Mouse (Mus musculus) ovary, postnatal 14 days (tissue): ENCODE measurements around the gene Pafah2.
"Not testable (repeated sequence)": the region's sequence is repeated elsewhere in the genome, so short reads cannot be mapped to it uniquely, and the experiment has no call there.

Experiments used
- DNase-seq: peaks from one replicate; pipeline ENCODE4 v3.0.0; 2022; ENCODE audit warnings: low spot score

Gene Pafah2

DNA sequence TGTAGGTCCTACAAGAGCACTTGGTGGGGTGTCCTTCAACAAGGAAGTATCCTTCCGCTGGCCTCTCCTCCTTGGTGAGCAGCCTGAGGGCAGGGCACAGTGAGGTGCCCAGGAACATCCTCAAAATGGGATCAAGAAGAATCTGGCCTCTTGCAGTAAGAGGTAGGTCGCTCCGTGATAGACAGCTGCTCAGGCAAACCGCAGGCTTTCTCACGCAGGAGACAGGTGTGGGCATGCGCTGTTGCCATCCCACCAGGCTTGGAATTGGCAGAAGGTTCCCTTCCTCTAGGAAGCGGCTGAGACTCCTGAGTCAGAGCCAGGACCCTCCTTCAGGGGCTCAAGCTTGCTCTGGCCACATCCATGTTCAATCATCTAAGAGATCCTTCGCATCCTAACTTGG is 22.8 kb upstream of the Pafah2 start:
- no peak for DNase-seq

- DNase-seq, result no peak
Measured at GRCm38 (mm10) chr4:134374306-134374705, 21.8 kb upstream of the Pafah2 start.

- no peak for DNase-seq
Measured at GRCm38 (mm10) chr4:134378089-134378615, 18.0 kb upstream of the Pafah2 start.

DNA sequence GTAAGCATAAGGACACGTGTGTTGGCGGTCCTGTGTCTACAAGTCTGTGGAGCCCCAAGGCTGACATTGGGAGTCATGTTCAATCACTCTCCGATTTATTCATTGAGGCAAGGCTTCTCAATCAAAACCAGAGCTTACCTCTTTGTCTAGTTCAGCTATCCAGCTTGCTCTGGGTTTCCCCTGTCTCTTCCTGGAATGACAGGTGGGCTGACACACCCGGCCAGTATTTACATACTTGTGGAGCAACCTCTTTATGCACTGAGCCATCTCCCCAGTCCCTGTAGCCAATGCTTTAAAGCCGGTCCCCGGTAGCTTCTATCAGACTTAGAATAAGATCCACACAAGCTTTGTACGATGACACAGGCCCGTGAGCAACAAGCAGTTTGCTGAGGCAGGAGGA is 16.6 kb upstream of the Pafah2 start:
- DNase-seq, result no peak

GRCm38 (mm10) chr4:134383750-134384149 is 12.4 kb upstream of the Pafah2 start, which contains the start of gene Extl1:
Gene Extl1 (minus strand): TSS chr4:134383850.
- not testable (repeated sequence) for DNase-seq

DNA sequence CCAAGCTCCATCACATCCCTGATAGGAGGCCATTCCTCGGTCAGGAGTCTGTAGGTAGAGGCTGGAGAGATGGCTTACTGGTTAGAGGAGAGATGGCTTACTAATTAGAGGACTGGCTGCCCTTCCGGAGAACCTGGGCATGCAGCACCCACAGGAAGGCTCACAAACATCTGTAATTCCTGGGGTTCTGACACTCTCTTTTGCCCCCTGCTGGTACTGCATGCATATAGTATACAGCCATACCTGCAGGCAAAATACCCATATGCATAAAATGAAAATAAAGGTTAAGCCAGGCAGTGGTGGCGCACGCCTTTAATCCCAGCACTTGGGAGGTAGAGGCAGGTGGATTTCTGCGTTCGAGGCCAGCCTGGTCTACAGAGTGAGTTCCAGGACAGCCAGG is 8.9 kb upstream of the Pafah2 start:
- no peak for DNase-seq

- peak; percentile 69 for DNase-seq
Measured at GRCm38 (mm10) chr4:134388397-134388796, 7.7 kb upstream of the Pafah2 start.

GRCm38 (mm10) chr4:134391636-134392035 is 4.5 kb upstream of the Pafah2 start:
- DNase-seq, result no peak

- no peak for DNase-seq
Measured at GRCm38 (mm10) chr4:134392595-134392994, 3.5 kb upstream of the Pafah2 start.

- no peak for DNase-seq
Measured at GRCm38 (mm10) chr4:134393026-134393425, 3.1 kb upstream of the Pafah2 start.

GRCm38 (mm10) chr4:134395142-134395541 is 978 bp upstream of the Pafah2 start:
- no peak for DNase-seq

DNA sequence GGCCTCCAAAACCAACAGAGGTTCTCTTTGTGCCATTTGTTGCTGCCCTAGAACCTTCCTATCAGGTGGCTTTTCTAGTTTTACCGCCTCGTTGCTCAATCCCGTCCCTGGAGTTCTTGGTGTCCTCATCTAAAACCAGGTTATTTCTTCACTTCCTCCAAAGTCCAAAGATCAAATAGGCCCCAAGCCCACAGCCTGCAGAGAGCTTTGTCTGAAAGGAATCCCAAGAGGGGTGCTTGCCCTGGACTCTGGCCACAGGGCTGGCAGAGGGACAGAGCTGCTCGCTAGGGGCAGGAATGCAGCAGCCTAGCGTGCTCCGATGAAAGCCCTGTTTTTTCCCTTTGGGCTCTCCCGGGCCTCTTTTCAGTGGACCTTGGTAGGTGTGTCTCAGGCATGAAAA is 1.0 kb downstream of the Pafah2 start:
- peak; percentile 47 for DNase-seq

DNA sequence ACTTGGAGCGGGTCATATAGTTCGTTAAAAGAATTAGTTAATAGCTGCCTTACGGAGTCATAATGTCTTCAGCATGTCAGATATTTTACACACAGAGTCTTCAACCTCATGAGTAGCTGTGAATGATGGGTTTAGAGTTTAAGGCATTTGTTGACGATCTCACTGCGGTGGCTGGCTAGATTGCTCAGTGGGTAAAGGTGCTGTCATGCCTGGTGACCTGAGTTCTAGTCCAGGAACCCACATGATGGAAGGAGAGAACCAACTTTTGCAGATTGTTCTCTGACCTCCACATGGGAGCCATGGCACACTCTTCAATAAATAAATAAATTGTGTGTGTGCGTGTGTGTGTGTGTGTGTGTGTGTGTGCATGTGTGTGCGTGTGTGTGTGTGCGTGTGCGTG is 1.6 kb downstream of the Pafah2 start:
- DNase-seq, result no peak

GRCm38 (mm10) chr4:134400206-134400605 is 4.1 kb downstream of the Pafah2 start:
- no peak for DNase-seq

GRCm38 (mm10) chr4:134401181-134401661 is 5.1 kb downstream of the Pafah2 start:
- peak; percentile 32 for DNase-seq

DNA sequence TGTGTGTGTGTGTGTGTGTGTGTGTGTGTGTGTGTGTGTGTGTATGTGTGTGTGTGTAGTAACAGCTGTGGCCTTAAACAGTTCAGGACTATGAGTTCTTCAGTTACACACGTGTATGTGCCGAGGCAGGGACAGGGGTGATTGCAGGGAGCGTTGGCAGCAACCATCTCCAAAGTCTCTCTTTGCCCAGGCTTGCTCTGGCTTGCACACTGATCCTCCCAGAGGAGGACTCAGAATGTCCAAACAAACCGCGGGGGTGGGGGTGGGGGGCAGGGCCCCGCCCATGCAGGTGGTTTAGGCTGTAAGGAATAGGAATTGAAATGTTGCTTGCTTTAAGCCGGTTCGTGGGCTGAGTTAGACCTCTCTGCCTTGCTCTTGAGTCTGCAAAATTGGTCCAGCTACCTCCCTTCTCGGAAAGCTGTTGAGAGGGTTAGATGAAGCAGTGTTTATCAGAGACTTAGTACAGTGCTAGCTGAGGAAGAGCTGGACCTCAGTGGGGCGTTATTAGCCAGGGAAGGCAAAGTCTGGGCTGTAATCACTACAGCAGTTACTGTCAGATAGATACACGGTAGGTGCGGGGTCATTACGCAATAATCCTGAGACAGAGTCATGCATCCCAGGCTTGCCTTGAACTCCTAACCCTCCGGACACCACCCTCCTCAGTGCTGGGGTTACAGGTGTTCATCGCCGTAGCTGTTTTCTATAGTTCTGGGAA is 5.9 kb downstream of the Pafah2 start:
- DNase-seq, result no peak

- DNase-seq, result peak; percentile 49
Measured at GRCm38 (mm10) chr4:134402571-134403262, 6.6 kb downstream of the Pafah2 start.

- no peak for DNase-seq
Measured at GRCm38 (mm10) chr4:134403721-134404120, 7.6 kb downstream of the Pafah2 start.

DNA sequence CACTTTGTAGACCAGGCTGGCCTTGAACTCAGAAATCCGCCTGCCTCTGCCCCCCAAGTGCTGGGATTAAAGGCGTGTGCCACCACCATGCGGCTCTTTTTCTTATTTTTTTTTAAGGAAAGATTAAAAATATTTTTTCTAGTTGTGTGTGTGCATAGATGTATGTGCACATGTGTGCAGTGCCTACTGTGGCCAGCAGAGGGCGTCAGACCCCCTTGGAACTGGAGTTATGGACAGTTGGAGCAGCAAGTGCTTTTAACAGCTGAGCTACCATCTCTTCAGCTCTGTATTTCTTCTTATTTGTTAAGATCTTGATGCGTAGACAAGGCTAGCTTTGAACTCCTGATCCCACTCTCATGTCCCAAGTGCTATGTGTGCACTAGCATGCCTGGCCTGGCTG is 13.2 kb downstream of the Pafah2 start:
- DNase-seq, result no peak

DNA sequence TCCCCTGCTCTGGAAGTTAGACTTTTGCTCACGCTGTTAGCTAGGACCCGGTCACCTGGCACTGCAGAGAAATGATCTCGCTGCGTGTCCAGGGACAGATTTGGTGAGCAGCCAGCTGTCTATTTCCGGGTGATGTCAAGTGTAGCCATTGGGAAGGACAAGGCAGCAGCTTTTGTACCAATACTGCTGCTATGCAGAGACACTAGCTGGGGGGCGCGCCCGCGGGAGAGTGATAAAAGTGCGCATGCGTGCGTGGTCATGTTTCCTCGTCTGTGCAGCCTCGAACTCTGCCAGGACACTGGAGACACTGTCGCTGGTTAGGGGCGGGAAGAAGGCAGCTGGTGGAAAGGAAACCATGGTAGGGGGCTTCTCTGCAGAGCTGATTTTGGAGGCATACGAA is 20.1 kb downstream of the Pafah2 start:
- no peak for DNase-seq

DNA sequence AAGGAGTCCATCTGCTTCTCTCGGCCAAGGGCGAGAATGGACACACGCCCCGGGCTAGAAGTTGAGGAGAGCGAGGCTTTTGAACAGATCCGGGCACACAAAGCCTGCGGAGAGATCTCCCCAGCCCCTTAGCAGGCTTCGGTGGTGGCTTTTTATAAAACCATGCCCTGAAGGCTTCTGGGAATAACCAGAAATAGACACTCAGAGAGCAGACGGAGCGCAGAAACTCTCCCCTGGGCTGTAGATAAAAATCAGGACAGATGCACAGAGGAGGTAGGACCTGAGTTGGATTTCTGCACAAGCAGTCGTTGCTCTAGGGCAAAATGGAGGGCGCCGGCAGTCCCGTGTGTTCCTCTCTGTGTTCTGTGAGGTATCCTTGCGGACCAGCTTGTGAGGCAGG is 20.5 kb downstream of the Pafah2 start:
- no peak for DNase-seq

DNA sequence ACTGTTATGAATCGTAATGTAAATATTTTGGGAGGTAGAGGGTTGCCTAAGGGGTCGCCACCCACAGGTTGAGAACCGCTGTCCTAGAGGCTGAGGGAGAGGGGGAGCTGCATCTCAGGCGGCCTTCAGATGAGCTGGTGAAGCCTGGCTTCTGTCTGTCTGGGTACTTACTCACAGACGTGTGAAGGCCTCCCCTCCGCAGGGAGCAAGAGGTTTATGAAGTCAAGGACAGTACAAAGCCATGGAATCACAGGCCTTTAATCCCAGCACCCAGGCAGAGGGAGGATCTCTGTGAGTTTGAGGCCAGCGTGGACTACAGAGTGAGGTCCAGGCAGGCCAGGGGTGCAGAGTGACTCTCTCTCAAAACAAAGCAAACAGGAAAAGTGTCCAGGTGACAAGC is 21.0 kb downstream of the Pafah2 start:
- DNase-seq, result no peak

- DNase-seq, result no peak
Measured at GRCm38 (mm10) chr4:134421971-134422370, 25.9 kb downstream of the Pafah2 start.
